Mouse (Mus musculus): ENCODE data around the gene Eml3.
A peak's percentile ranks its signal among the peaks of the same experiment; 100 is the strongest.
"Not testable (repeated sequence)": the region's sequence is repeated elsewhere in the genome, so short reads cannot be mapped to it uniquely, and the experiment has no call there.

The Eml3 gene

DNA sequence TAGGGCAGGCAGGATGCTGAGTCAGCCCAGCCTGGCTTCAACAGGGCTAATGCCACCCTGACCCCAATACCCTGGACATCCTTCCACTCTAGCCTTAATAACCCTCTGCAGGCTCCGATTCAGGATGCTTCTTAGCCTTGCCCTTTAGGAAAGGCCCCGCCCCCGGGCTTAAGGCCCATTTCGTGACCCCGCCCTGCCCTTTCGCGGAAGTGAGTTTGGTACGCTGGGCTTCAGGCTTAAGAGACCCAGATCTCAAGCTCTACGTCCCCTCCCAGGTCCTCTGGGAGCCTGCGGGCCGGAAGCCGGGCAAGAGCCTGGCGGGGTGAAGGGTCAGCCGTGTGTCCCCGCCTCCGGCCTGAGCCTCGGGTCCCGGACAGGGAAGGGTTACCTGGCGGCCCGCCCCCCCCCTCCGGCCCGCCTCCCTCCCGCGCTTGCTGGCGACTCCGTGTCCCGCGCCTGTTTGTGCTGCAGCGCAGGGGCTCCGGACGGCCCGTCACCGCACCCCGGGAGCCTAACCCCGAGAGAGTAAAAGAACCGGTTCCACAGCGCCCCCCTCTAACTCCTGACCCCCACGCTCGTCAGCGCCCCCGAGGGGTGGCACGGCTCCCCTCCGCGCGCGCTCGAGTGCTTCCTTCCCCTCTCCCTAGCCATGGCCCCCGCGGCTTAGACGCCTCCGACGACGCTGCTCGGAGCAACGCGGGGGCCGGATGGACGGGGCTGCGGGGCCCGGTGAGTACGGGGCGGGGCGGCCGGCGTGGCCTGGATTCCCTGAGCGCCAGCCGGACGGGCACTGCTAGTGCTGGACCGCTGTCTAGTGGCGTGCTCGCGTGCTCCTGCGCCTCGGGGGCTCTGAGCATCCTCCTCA lies at the start of gene Eml3, which contains the start of gene Rom1:
Eml3 (plus strand) TSS at position 329 of the 865 bp plus-strand sequence.
Rom1 (minus strand) TSS at position 133 of the 865 bp plus-strand sequence.
- DNase-seq (ENCODE audit: low read depth): peak; percentile 85

- peak; percentile 85 for DNase-seq (ENCODE audit: low read depth)
Measured at GRCm38 (mm10) chr19:8880311-8881033, 48.9 kb upstream of the Eml3 start, which contains the start of gene Uqcc3. Gene Uqcc3, minus strand, starts transcription at chr19:8880923.

GRCm38 (mm10) chr19:8881034-8881392 lies 48.3 kb upstream of the Eml3 start:
- no peak for DNase-seq (ENCODE audit: low read depth)

- DNase-seq (ENCODE audit: low read depth): no peak
Measured at GRCm38 (mm10) chr19:8883616-8884015, 45.7 kb upstream of the Eml3 start, which contains the start of the genes Lbhd1 and Gm49403. Gene Lbhd1, plus strand, starts transcription at chr19:8883732. Gene Gm49403, plus strand, starts transcription at chr19:8883930.

GRCm38 (mm10) chr19:8886916-8887584 lies 42.3 kb upstream of the Eml3 start:
- DNase-seq (ENCODE audit: low read depth): no peak

GRCm38 (mm10) chr19:8887585-8888463 lies 41.5 kb upstream of the Eml3 start:
- DNase-seq (ENCODE audit: low read depth): no peak

GRCm38 (mm10) chr19:8888511-8889385 lies 40.6 kb upstream of the Eml3 start, which contains the start of the genes 1810009A15Rik and Gm49416:
Gene 1810009A15Rik, plus strand, starts transcription at chr19:8888853.
Gene Gm49416, plus strand, starts transcription at chr19:8888926.
- DNase-seq (ENCODE audit: low read depth): peak; percentile 95

DNA sequence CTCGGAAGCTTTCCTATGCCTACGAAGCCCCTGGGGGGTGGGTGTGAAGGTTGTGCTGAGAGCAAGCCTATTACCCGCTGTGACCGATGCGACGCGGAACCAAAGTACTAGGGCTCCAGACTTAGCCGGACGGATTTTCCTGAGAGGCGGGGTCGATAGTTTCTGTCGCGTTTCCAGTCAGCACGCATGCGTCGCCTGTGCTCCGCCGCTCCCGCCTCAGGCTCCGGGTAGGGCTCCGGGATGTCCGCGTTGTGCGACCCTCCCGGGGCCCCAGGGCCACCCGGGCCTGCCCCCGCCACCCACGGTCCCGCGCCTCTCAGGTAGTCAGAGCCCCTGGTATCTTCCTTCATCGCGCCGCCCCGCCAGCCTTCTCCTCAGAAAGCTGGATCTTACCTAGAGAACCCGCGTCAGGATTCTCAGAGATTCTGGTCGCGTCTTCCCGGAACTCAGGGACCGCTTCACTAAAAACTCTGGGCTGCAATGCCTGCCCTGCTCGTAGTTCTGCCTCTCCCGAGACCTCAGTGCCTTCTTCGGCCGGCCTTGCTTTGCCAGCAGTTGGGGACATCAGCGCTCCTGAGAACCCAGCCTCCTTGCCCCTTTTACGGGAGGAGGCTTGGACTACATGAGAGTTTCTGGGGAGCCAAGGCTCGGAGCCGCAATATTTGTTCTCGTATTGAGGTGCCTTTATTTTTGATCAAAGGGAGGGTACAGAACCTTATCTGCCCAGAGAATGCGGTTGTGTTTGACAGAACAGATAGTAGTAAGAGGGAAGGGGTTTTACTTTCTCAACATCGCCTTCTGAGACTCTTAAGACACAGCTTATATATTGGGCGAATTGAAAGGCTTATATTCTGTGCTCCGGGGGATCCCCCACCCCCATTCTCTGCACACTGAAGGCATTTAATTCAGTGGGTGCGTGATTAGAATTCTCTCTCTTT lies 36.3 kb upstream of the Eml3 start, which contains the start of gene Ints5:
Ints5 (plus strand) TSS at position 177 of the 938 bp plus-strand sequence.
- peak; percentile 90 for DNase-seq (ENCODE audit: low read depth)

GRCm38 (mm10) chr19:8895397-8895960 lies 33.9 kb upstream of the Eml3 start:
- no peak for DNase-seq (ENCODE audit: low read depth)

GRCm38 (mm10) chr19:8896231-8896630 lies 33.1 kb upstream of the Eml3 start:
- DNase-seq (ENCODE audit: low read depth): not testable (repeated sequence)

GRCm38 (mm10) chr19:8897211-8897864 lies 32.0 kb upstream of the Eml3 start:
- not testable (repeated sequence) for DNase-seq (ENCODE audit: low read depth)

DNA sequence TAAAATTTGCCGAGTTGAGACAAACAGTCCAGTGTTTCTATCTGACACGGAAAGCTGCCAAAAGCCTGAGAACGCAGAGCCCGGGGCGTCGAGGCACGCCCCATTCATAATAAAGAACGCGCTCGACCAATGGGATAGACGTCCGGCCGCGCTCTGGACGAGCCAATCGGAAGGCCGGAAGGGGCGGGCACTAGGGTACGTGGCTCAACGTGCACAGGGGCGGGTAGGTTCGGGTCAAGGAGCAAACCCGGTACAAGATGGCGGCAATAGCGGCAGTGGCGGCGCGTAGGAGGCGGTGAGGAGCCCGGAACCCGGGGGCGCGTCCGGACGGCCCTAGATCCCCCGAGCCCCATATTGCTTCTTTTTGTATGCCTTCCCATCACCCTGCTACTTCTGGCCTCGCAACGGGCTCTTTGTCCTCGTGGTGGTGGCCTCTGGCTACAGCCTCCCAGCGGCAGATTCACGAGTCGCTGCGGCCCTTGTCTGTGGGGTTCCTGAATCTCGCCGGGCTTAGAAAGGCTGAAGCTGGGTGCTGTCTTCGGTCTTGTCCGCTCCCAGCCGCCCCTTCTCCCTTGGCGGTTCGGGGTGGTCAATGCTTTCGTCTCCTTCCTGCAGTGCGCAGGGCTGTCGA lies 31.4 kb upstream of the Eml3 start, which contains the start of gene Ganab:
Ganab (plus strand) TSS at position 207 of the 631 bp plus-strand sequence.
- DNase-seq (ENCODE audit: low read depth): peak; percentile 96

DNA sequence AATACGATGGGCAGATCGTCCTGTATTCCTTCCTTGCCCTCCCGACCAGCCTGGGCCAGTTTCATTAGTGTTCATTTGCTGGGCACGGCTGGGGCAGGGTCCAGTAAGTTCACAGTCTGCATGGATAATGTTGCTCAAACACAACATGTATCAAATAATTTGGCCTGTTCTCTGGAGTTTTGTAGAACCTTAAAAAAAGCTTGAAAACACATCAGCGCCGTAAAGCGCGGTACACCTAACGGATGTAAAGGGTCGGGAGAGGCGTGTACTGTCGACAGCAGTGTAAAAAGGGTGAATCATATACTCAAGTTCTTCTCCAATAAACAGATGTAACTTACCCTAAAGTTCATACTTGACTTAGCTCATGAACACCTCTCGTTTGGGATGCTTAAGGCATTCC lies 30.8 kb upstream of the Eml3 start:
- no peak for DNase-seq (ENCODE audit: low read depth)

DNA sequence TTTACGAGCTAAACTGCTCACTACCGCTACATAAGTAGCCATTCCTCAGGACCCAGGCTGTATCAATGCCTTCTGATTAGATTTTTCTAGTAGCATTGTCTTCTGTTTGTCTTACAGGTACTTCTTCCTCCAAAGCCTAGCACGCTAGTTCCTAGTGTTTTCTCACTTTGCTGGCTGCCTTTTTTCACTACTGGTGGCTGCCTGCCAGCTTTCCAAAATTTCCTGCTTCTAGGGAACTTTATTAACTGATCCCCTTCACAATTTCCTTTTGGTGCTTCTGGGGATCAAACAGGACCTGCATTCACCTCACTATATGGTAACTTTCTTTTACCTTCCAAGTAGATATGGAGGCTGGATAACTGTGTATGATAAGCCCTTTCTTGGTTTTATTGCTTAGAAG lies 30.3 kb upstream of the Eml3 start:
- DNase-seq (ENCODE audit: low read depth): no peak

DNA sequence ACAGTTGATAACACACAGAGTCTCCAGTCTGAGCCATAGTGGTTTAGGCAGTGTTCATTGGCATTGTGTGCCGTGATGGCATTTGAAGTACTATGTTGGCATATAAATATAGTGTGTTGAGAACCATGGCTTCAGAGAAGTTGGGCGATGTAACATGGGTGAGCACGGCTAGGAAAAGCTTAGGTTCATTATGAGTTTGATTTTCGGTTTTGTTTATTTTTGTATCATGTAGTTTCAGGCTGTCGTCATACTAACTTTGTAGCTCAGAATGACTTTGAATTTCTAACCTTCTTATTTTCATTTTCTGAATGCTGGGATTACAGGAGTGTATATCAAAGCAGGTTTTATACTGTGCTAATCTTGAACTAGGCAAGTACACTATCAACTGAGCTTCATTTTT lies 25.9 kb upstream of the Eml3 start:
- DNase-seq (ENCODE audit: low read depth): no peak

- no peak for DNase-seq (ENCODE audit: low read depth)
Measured at GRCm38 (mm10) chr19:8908531-8908930, 20.8 kb upstream of the Eml3 start.

DNA sequence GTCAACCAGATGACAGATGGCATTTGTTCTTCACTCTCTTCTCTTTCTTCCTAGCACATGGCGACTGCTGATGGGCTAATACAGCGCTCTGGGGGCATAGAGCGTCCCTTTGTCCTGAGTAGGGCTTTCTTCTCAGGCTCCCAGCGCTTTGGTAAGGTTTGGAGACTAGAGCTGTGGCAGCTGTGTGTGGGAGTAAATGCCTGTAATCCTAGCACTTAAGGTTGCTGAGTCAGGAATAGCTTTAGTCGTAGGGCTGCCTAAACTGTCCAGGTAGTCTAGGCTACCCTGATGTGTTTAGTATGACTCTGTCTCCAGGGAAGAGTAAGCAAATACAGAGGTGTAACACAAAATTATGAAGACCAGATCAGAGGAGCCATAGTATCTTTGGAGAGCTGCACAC lies 17.5 kb upstream of the Eml3 start:
- no peak for DNase-seq (ENCODE audit: low read depth)
